Mouse (Mus musculus): ENCODE measurements at regions not wholly inside any gene's neighbourhood (a gene's known extent, or its start where the extent isn't known, plus 50 kb on each side); places are given as distances from the start of the nearest gene placed in this dataset.

- Histone ChIP-seq H3K27ac (no peak overlapping the region), H3K9ac (no peak overlapping the region), H3K4me2 (no peak overlapping the region), H3K9me3 (replicated peaks) (no peaks in the 10 kb centered on the region), H3K4me1 (replicated peaks) (no peaks in the 10 kb centered on the region), H3K4me3 (no peak overlapping the region), H3K27me3 (no peaks in the 10 kb centered on the region), H3K36me3 (no peaks in the 10 kb centered on the region)
- 71% methylated on average over 5 of the region's 5 CpGs for WGBS
- no peak for ATAC-seq (replicated peaks; ENCODE audit: insufficient number of reproducible peaks, insufficient read depth, low FRiP score, low read depth)
These were observed 637.6 kb downstream of the Stpg2 start for GRCm38 (mm10) chr3:139842988-139843605.

- 64% methylated on average over 3 of the region's 3 CpGs for WGBS
- Histone ChIP-seq H3K27me3 (no peaks in the 10 kb centered on the region), H3K27ac (no peak overlapping the region), H3K4me2 (no peak overlapping the region), H3K4me1 (replicated peaks) (no peaks in the 10 kb centered on the region), H3K4me3 (no peak overlapping the region), H3K9me3 (replicated peaks) (no peaks in the 10 kb centered on the region), H3K36me3 (no peaks in the 10 kb centered on the region), H3K9ac (no peak overlapping the region)
- ATAC-seq (replicated peaks; ENCODE audit: insufficient number of reproducible peaks, insufficient read depth, low FRiP score, low read depth): no peak
These were observed 638.9 kb downstream of the Stpg2 start for GRCm38 (mm10) chr3:139844443-139844842.

- Histone ChIP-seq H3K4me2 (no peak overlapping the region), H3K27ac (no peak overlapping the region), H3K9me3 (replicated peaks) (no peaks in the 10 kb centered on the region), H3K9ac (no peak overlapping the region), H3K4me1 (replicated peaks) (no peaks in the 10 kb centered on the region), H3K27me3 (no peaks in the 10 kb centered on the region), H3K36me3 (no peaks in the 10 kb centered on the region), H3K4me3 (no peak overlapping the region)
- 65% methylated on average over 5 of the region's 5 CpGs for WGBS
- no peak for ATAC-seq (replicated peaks; ENCODE audit: insufficient number of reproducible peaks, insufficient read depth, low FRiP score, low read depth)
These were observed 642.3 kb downstream of the Stpg2 start for GRCm38 (mm10) chr3:139847826-139848225.

GRCm38 (mm10) chr3:139859966-139860635 lies 654.6 kb downstream of the Stpg2 start:
- no peak overlapping the region for H3K4me2 ChIP-seq
- H3K36me3 ChIP-seq: no peaks in the 10 kb centered on the region
- H3K4me1 ChIP-seq (replicated peaks): no peaks in the 10 kb centered on the region
- 55% methylated on average over 16 of the region's 16 CpGs for WGBS
- peak overlapping the region; percentile 1; the same call in 1 of the 2 replicates for H3K27ac ChIP-seq
- H3K27me3 ChIP-seq: no peaks in the 10 kb centered on the region
- H3K4me3 ChIP-seq: no peak overlapping the region
- ATAC-seq (replicated peaks; ENCODE audit: insufficient number of reproducible peaks, insufficient read depth, low FRiP score, low read depth): peak; percentile 53
- no peaks in the 10 kb centered on the region for H3K9me3 ChIP-seq (replicated peaks)
- no peak overlapping the region for H3K9ac ChIP-seq

- no peak overlapping the region for H3K9ac ChIP-seq
- H3K36me3 ChIP-seq: no peaks in the 10 kb centered on the region
- H3K4me3 ChIP-seq: no peak overlapping the region
- no peak for ATAC-seq (replicated peaks; ENCODE audit: insufficient number of reproducible peaks, insufficient read depth, low FRiP score, low read depth)
- H3K4me2 ChIP-seq: no peak overlapping the region
- H3K4me1 ChIP-seq (replicated peaks): no peaks in the 10 kb centered on the region
- H3K27me3 ChIP-seq: no peaks in the 10 kb centered on the region
- H3K9me3 ChIP-seq (replicated peaks): no peaks in the 10 kb centered on the region
- 61% methylated on average over 9 of the region's 9 CpGs for WGBS
- H3K27ac ChIP-seq: 0 out of 2 replicates have a peak overlapping the region, but pooled peaks have one; percentile 1
These were observed 655.4 kb downstream of the Stpg2 start for GRCm38 (mm10) chr3:139860831-139861371.

- no peaks in the 10 kb centered on the region for H3K4me1 ChIP-seq (replicated peaks)
- no peak overlapping the region for H3K4me3 ChIP-seq
- no peaks in the 10 kb centered on the region for H3K9me3 ChIP-seq (replicated peaks)
- H3K27me3 ChIP-seq: no peaks in the 10 kb centered on the region
- H3K36me3 ChIP-seq: no peaks in the 10 kb centered on the region
- no peak overlapping the region for H3K27ac ChIP-seq
- no peak overlapping the region for H3K9ac ChIP-seq
- no peak overlapping the region for H3K4me2 ChIP-seq
- ATAC-seq (replicated peaks; ENCODE audit: insufficient number of reproducible peaks, insufficient read depth, low FRiP score, low read depth): no peak
These were observed 660.8 kb downstream of the Stpg2 start for GRCm38 (mm10) chr3:139866329-139866728.

- 81% methylated on average over 4 of the region's 4 CpGs for WGBS
- Histone ChIP-seq H3K36me3 (no peaks in the 10 kb centered on the region), H3K4me3 (no peak overlapping the region), H3K9me3 (replicated peaks) (no peaks in the 10 kb centered on the region), H3K27ac (no peak overlapping the region), H3K4me1 (replicated peaks) (no peaks in the 10 kb centered on the region), H3K4me2 (no peak overlapping the region), H3K27me3 (no peaks in the 10 kb centered on the region), H3K9ac (no peak overlapping the region)
- ATAC-seq (replicated peaks; ENCODE audit: insufficient number of reproducible peaks, insufficient read depth, low FRiP score, low read depth): no peak
These were observed 661.5 kb downstream of the Stpg2 start for GRCm38 (mm10) chr3:139867030-139867429.

GRCm38 (mm10) chr3:139867499-139867898 lies 662.0 kb downstream of the Stpg2 start:
- H3K27ac ChIP-seq: no peak overlapping the region
- no peaks in the 10 kb centered on the region for H3K4me1 ChIP-seq (replicated peaks)
- no peaks in the 10 kb centered on the region for H3K36me3 ChIP-seq
- H3K27me3 ChIP-seq: no peaks in the 10 kb centered on the region
- H3K4me3 ChIP-seq: no peak overlapping the region
- no peaks in the 10 kb centered on the region for H3K9me3 ChIP-seq (replicated peaks)
- H3K9ac ChIP-seq: no peak overlapping the region
- ATAC-seq (replicated peaks; ENCODE audit: insufficient number of reproducible peaks, insufficient read depth, low FRiP score, low read depth): no peak
- H3K4me2 ChIP-seq: no peak overlapping the region
- 65% methylated on average over 3 of the region's 3 CpGs for WGBS

GRCm38 (mm10) chr3:139869779-139870178 lies 664.3 kb downstream of the Stpg2 start:
- H3K27me3 ChIP-seq: no peaks in the 10 kb centered on the region
- 77% methylated on average over 3 of the region's 3 CpGs for WGBS
- H3K4me1 ChIP-seq (replicated peaks): no peaks in the 10 kb centered on the region
- ATAC-seq (replicated peaks; ENCODE audit: insufficient number of reproducible peaks, insufficient read depth, low FRiP score, low read depth): no peak
- H3K27ac ChIP-seq: no peak overlapping the region
- no peak overlapping the region for H3K4me2 ChIP-seq
- no peak overlapping the region for H3K9ac ChIP-seq
- H3K4me3 ChIP-seq: no peak overlapping the region
- no peaks in the 10 kb centered on the region for H3K36me3 ChIP-seq
- H3K9me3 ChIP-seq (replicated peaks): no peaks in the 10 kb centered on the region

GRCm38 (mm10) chr3:139885942-139886860 lies 680.7 kb downstream of the Stpg2 start:
- Histone ChIP-seq H3K36me3 (no peaks in the 10 kb centered on the region), H3K27me3 (no peaks in the 10 kb centered on the region), H3K27ac (no peak overlapping the region), H3K4me1 (replicated peaks) (no peaks in the 10 kb centered on the region), H3K9ac (no peak overlapping the region), H3K9me3 (replicated peaks) (no peaks in the 10 kb centered on the region), H3K4me3 (no peak overlapping the region), H3K4me2 (no peak overlapping the region)
- ATAC-seq (replicated peaks; ENCODE audit: insufficient number of reproducible peaks, insufficient read depth, low FRiP score, low read depth): no peak
- 58% methylated on average over 14 of the region's 14 CpGs for WGBS

- Histone ChIP-seq H3K4me1 (replicated peaks) (no peaks in the 10 kb centered on the region), H3K27ac (no peak overlapping the region), H3K4me3 (no peak overlapping the region), H3K9ac (no peak overlapping the region), H3K27me3 (no peaks in the 10 kb centered on the region), H3K4me2 (no peak overlapping the region), H3K36me3 (no peaks in the 10 kb centered on the region), H3K9me3 (replicated peaks) (no peaks in the 10 kb centered on the region)
- WGBS: 70% methylated on average over 5 of the region's 5 CpGs
- no peak for ATAC-seq (replicated peaks; ENCODE audit: insufficient number of reproducible peaks, insufficient read depth, low FRiP score, low read depth)
These were observed 681.8 kb downstream of the Stpg2 start for GRCm38 (mm10) chr3:139887265-139887664.
